Comparison of ENCODE assay signal across 8 mouse cellular contexts in genomic region chr7:45896517-45897257, GRCm38 (mm10). TPM values are rescaled to one million over a fixed set of nuclear protein-coding genes. Genes with fewer than 3 reads are reported as not detected.
DNase-seq lines count a peak whose midpoint lies in the region; ATAC-seq and TF ChIP-seq lines count a peak whose summit lies in the region.

Gene Syngr4 (minus strand): TSS chr7:45896714.
Gene Tmem143 (plus strand): TSS chr7:45896941.

- peak within 1 kb of the TSS; percentile 90 for H3K27ac ChIP-seq in hindbrain, embryonic 10.5 days
- peak within 1 kb of the TSS; percentile 78 for H3K27ac ChIP-seq in lung, postnatal 0 days (ENCODE audit: low read length)

- ATAC-seq in frontal cortex, adult (ENCODE audit: low TSS enrichment), result peak; percentile 82
- peak; percentile 95 for ATAC-seq in lung, postnatal 0 days

- TF ChIP-seq CTCF in lung, postnatal 0 days (IDR thresholded peaks at IDR 0.05), result no peak

- no peaks in the 10 kb centered on the region for H3K9me3 ChIP-seq in hindbrain, embryonic 10.5 days
- no peaks in the 10 kb centered on the region for H3K9me3 ChIP-seq in lung, postnatal 0 days (ENCODE audit: low read length)

- DNase-seq in MN1 (ENCODE audit: low spot score), result peak; percentile 98
- DNase-seq in cerebellum, adult 9-10 months, result peak; percentile 98
- DNase-seq in hindbrain, embryonic 10.5 days (ENCODE audit: low spot score), result peak; percentile 96
- DNase-seq in layer of hippocampus, adult 9-11 months, result peak; percentile 99
- peak; percentile 99 for DNase-seq in lung, postnatal 0 days (ENCODE audit: low spot score)
- peak; percentile 91 for DNase-seq in ovary, postnatal 14 days (ENCODE audit: low spot score)
- peak; percentile 95 for DNase-seq in thymus, postnatal 14 days

- H3K4me1 ChIP-seq in hindbrain, embryonic 10.5 days (replicated peaks), result peaks cover 20% of the 10 kb centered on the region
- peaks cover 7% of the 10 kb centered on the region; the same call in 1 of the 2 replicates for H3K4me1 ChIP-seq in lung, postnatal 0 days (ENCODE audit: insufficient read depth, low read depth, low read length)

- under 1% methylated on average over 40 of the region's 40 CpGs for WGBS in hindbrain, embryonic 10.5 days
- WGBS in lung, postnatal 0 days, result 1% methylated on average over 40 of the region's 40 CpGs

- no peak for TF ChIP-seq EP300 in lung, postnatal 0 days (IDR thresholded peaks at IDR 0.05)

- peaks cover 9% of the 10 kb centered on the region for H3K27me3 ChIP-seq in hindbrain, embryonic 10.5 days (ENCODE audit: insufficient read depth, poor library complexity, severe bottlenecking)
- H3K27me3 ChIP-seq in lung, postnatal 0 days (replicated peaks; ENCODE audit: insufficient read depth, low read length), result no peaks in the 10 kb centered on the region

- peak within 1 kb of the TSS; percentile 46 for H3K9ac ChIP-seq in lung, postnatal 0 days (replicated peaks; ENCODE audit: low read depth)

- peak within 1 kb of the TSS; percentile 67 for H3K4me2 ChIP-seq in lung, postnatal 0 days (replicated peaks; ENCODE audit: low read depth, low read length)

- H3K4me3 ChIP-seq in hindbrain, embryonic 10.5 days, result peak within 1 kb of the TSS; percentile 60
- peak within 1 kb of the TSS; percentile 50 for H3K4me3 ChIP-seq in lung, postnatal 0 days (ENCODE audit: low read depth, low read length)

- no peaks in the 10 kb centered on the region for H3K36me3 ChIP-seq in hindbrain, embryonic 10.5 days
- no peaks in the 10 kb centered on the region for H3K36me3 ChIP-seq in lung, postnatal 0 days (ENCODE audit: insufficient read depth, low read length)

RNA-seq across cellular contexts. Expression of gene Syngr4, which starts in this region (rescaled TPM):
- 1.1 and 1.3 TPM in 2 replicates for polyA plus RNA-seq in hindbrain, embryonic 10.5 days (2016; fragmentation: Nextera tagmentation; extraction: Ambion mirVana)
- polyA plus RNA-seq in lung, postnatal 0 days (2015; fragmentation: Nextera tagmentation; extraction: Ambion mirVana), result 0.14 and 0.23 TPM in 2 replicates

RNA-seq across cellular contexts. Expression of gene Tmem143, which starts in this region (rescaled TPM):
- polyA plus RNA-seq in hindbrain, embryonic 10.5 days (2016; fragmentation: Nextera tagmentation; extraction: Ambion mirVana), result 4.5 and 4.8 TPM in 2 replicates
- polyA plus RNA-seq in lung, postnatal 0 days (2015; fragmentation: Nextera tagmentation; extraction: Ambion mirVana), result 3.9 and 4.1 TPM in 2 replicates

Comparison
In these comparisons a context has a peak if more than half of its experiments do, and no peak if none do; other contexts are left out.
1. Peak in every context shown above with its lines: DNase-seq, ATAC-seq, H3K4me3 ChIP-seq and H3K27ac ChIP-seq.